Mouse (Mus musculus): ENCODE data around the gene Cd55b. TPM values are rescaled to one million over a fixed set of nuclear protein-coding genes. Genes with fewer than 3 reads are reported as not detected.

The Cd55b gene
- total RNA-seq, 2 experiments from 2014 or later = 0.42 to 0.57 TPM

- H3K27ac ChIP-seq = no peak overlapping the region
- no peak overlapping the region for H3K4me3 ChIP-seq
- TF ChIP-seq CTCF (IDR thresholded peaks at IDR 0.05) = no peak
- intact Hi-C loops (cut with DNase I) = no loop called here
- no peak for DNase-seq (ENCODE audit: extremely low spot score in 1 of 2, low spot score in 2 of 2)
These were observed 44.9 kb downstream of the Cd55b start for GRCm38 (mm10) chr1:130377726-130378429.

- DNase-seq (ENCODE audit: extremely low spot score in 1 of 2, low spot score in 2 of 2) = no peak
- Histone ChIP-seq H3K27ac (no peak overlapping the region), H3K4me3 (no peak overlapping the region)
- TF ChIP-seq CTCF (IDR thresholded peaks at IDR 0.05) = no peak
- intact Hi-C loops (cut with DNase I) = loop anchor here (5.0 kb wide), 1 partner anchor 1497 kb away; no protein-coding TSS in a partner anchor
These were observed 48.5 kb downstream of the Cd55b start for GRCm38 (mm10) chr1:130374173-130374785.

DNA sequence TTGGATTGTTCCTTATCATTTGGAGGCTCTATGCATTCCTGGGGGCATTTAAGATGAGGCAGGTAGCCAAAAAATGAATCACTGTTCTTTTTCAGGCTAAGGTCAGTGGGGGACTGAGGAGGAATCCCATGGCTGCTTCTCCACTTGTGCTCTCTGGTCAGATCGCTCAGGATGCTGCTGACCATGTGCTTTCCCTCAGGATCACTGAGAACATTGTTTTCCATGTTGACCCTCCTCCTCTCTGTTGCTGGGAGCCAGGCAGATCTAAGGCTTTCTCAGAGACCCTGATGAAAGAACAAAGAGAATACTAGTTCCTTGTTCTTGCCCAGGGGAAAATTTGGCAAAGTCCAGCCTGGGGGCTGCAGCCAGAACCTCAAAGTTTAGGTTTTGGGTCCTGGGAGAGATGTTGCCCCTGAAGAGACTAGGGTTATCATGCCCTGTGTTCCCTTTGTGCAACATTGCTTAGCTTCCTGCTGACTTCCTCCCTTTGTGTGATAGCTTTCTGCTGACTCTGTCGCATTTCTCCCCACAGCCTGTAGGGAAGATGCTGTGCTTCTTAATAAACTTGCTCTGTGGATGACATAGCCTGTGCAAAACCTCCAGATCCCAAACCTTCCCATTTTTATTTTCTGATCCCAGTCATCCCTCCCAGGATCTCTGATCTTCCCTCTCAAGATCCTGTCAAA is 49.3 kb downstream of the Cd55b start:
- intact Hi-C loops (cut with DNase I) = loop anchor here (5.0 kb wide), 1 partner anchor 1496 kb away; no protein-coding TSS in a partner anchor
- Histone ChIP-seq H3K4me3 (no peak overlapping the region), H3K27ac (no peak overlapping the region)
- DNase-seq (ENCODE audit: extremely low spot score in 1 of 2, low spot score in 2 of 2) = no peak
- TF ChIP-seq CTCF (IDR thresholded peaks at IDR 0.05) = no peak

DNA sequence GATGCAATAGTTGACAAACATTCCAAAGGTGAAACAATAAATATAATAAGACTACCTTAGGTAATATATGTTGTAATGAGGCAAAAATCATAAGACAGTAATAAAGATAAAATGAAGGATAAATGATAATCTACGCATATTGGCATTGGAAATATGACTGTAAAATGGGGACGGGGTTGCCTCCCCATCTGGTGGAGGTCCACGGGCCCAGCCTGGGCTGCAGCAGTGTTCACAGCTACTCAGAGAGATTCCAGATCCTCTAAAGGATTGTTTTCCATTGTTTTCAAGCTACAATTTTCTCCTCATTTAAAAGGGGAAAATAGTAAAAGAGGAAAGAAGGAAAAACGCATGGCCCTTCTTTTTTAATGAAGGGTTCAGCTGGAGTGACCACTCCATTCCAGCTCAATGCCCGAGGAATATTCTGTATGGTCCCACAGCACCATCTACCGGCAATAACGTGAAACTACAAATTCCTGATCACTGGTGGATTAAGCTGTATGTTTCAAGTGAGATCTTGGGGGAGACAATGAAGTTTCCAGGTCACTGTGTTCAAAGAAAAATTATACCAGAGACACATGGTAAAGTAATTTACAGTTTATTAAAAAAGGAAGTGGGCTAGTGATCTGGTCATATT is 50.8 kb downstream of the Cd55b start:
- H3K4me3 ChIP-seq = no peak overlapping the region
- peak; percentile 88 for TF ChIP-seq CTCF (IDR thresholded peaks at IDR 0.05)
- intact Hi-C loops (cut with DNase I) = loop anchor here (5.0 kb wide), 1 partner anchor 1495 kb away; no protein-coding TSS in a partner anchor
- H3K27ac ChIP-seq = no peak overlapping the region
- peak; percentile 45 to 47 for DNase-seq (ENCODE audit: extremely low spot score in 1 of 2, low spot score in 2 of 2)

DNA sequence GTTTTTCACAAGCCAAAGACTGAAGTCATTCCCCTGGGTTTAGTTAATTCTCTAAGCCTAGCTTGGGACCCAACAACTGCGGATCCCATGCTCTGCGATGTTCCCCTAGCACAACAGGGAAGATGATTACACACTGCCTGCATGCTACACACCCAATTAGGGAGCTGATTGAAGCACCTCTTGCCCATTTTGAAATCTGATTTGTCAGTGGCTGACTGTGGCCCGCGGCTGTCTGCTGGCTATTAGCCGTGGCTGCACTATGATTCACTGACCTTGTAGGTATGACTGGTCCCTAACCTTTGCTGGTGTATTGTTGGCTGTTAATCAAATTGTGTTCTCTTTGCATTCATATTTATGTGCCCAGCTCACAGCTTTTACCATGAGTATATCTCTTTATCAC is 51.5 kb downstream of the Cd55b start:
- DNase-seq (ENCODE audit: extremely low spot score in 1 of 2, low spot score in 2 of 2) = no peak
- no peak overlapping the region for H3K4me3 ChIP-seq
- intact Hi-C loops (cut with DNase I) = loop anchor here (5.0 kb wide), 1 partner anchor 1494 kb away; no protein-coding TSS in a partner anchor
- no peak for TF ChIP-seq CTCF (IDR thresholded peaks at IDR 0.05)
- H3K27ac ChIP-seq = no peak overlapping the region

- H3K4me3 ChIP-seq = no peak overlapping the region
- intact Hi-C loops (cut with DNase I) = loop anchor here (5.0 kb wide), 2 partner anchors 858 to 1473 kb away; no protein-coding TSS in a partner anchor
- DNase-seq (ENCODE audit: extremely low spot score in 1 of 2, low spot score in 2 of 2) = no peak
- no peak overlapping the region for H3K27ac ChIP-seq
- peak; percentile 80 for TF ChIP-seq CTCF (IDR thresholded peaks at IDR 0.05)
These were observed 72.7 kb downstream of the Cd55b start for GRCm38 (mm10) chr1:130350077-130350635.

DNA sequence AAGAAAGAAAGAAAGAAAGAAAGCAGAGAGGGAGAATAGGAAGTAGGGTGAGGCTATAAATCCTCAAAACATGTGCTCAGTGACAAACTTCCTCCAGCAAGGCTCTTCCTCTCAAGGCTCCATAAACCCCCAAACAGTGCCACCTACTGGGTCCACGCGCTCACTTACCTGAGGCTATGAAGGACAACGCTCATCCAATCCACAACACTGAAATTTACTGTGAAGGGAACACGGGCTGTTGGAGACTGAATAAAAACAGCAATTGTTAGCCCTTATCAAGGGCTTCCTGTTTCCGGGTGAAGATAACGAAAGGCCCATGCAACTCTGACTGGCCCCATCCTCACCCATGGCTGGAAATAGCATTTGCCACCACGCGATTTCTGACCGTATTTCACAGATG is 80.4 kb downstream of the Cd55b start:
- Histone ChIP-seq H3K27ac (no peak overlapping the region), H3K4me3 (no peak overlapping the region)
- intact Hi-C loops (cut with DNase I) = no loop called here
- peak; percentile 3; the same call in 1 of the 2 replicates for TF ChIP-seq CTCF (IDR thresholded peaks at IDR 0.05)
- DNase-seq (ENCODE audit: extremely low spot score in 1 of 2, low spot score in 2 of 2) = no peak

Other genes with a start within 250 kb of the Cd55b start
- 1 to 10 TPM; 6.4 to 7.1 TPM for gene Cd55, start 39.7 kb upstream of the Cd55b start, total RNA-seq (2021)
- not detected for gene Zp3r, start 206.6 kb upstream of the Cd55b start, total RNA-seq (2021)
- gene C4bp, start 238.6 kb upstream of the Cd55b start, total RNA-seq (2021) = not detected